Mouse (Mus musculus): ENCODE results near the gene Afap1. TPM values are rescaled to one million over a fixed set of nuclear protein-coding genes. Genes with fewer than 3 reads are reported as not detected.
A peak's percentile ranks its signal among the peaks of the same experiment; 100 is the strongest.

Afap1 gene
- polyA plus RNA-seq, 2 experiments: 19.5 to 20.4 TPM

- no peak for TF ChIP-seq POLR2A (IDR thresholded peaks at IDR 0.05; ENCODE audit: borderline replicate concordance, extremely low read depth, insufficient read depth, insufficient read length)
- Histone ChIP-seq H3K9ac (ENCODE audit: low read depth, low read length, severe bottlenecking) (no peak overlapping the region), H3K9me3 (ENCODE audit: control insufficient read depth, low read length) (no peaks in the 10 kb centered on the region), H3K27ac (replicated peaks; ENCODE audit: low read depth, low read length) (no peak overlapping the region), H3K36me3 (ENCODE audit: control insufficient read depth, insufficient read depth, low read length) (peaks cover 26% of the 10 kb centered on the region), H3K4me1 (ENCODE audit: control insufficient read depth, insufficient read depth, low read length) (no peaks in the 10 kb centered on the region), H3K27me3 (ENCODE audit: control insufficient read depth, insufficient read depth, low read length) (no peaks in the 10 kb centered on the region), H3K4me2 (replicated peaks; ENCODE audit: low read depth, low read length, severe bottlenecking) (no peak overlapping the region), H3K4me3 (replicated peaks; ENCODE audit: low read length) (no peak overlapping the region)
- DNase-seq (ENCODE audit: low spot score): no peak
- ATAC-seq (ENCODE audit: low FRiP score, low read depth): no peak
- 87% methylated on average over 9 of the region's 9 CpGs for WGBS
Measured at GRCm38 (mm10) chr5:36024003-36024685, 131.0 kb downstream of the Afap1 start.

DNA sequence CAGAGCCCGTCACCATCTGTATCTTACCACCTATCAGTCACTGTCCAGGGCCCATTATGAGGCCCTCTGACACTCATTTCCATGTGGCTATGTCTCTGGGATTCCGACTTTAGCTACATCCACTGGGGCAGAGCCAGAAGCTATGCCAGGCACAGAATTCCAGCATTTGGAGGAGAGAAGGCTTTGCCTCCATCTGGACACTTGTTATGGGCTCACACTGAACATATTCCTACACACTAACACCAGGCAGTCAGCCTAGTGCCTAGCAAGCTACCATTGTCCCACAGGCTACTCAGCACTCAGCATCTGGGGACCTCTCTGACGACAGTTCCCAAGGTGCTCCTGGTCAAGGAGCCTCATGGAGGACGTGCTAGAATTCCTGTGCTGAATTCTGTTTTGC, 132.0 kb downstream of the Afap1 start:
- WGBS: 81% methylated on average over 4 of the region's 4 CpGs
- no peaks in the 10 kb centered on the region for H3K9me3 ChIP-seq (ENCODE audit: control insufficient read depth, low read length)

DNA sequence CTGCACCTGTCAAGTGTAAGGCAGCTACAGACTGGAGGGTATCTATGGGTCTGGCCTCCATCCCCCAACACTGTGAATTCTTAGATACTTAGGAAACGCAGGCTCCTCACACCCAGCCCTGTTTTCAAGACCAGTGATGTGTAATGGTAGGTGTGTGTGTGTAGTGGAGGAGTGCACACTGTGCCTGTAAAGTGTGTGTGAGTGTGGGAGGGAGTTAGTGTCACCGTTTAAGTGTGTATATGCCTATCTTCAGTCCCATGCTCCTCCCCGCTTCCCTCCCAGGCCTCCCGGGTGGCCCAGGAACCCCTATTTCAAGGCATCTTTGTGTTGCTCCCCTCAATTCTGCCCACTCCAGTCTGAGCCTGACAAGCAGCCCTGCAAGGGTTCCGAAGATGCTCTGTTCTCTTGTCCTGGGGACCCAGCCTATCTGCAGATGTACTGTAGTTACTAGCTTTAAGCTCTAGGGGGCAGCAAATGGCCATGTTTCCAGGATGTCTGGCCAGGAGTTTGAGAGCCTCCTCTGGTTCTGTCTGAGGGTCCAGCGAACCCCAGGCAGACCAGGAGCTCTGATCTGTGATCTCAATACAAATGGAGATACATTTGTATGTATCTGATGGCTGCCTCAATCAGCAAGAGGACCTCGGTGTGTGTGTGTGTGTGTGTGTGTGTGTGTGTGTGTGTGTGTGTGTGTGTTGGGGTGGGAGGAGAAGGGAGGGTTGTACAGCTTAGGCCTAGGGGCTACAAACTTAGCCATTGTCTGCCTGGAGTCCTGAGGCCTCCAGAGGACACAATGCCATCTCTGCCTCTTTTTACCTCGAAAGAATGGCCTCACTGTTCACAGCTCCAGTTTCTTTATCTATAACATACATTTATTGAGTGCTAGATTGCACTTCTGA, 140.7 kb downstream of the Afap1 start:
- no peak overlapping the region for H3K9ac ChIP-seq (ENCODE audit: low read depth, low read length, severe bottlenecking)
- no peaks in the 10 kb centered on the region for H3K4me1 ChIP-seq (ENCODE audit: control insufficient read depth, insufficient read depth, low read length)
- H3K27me3 ChIP-seq (ENCODE audit: control insufficient read depth, insufficient read depth, low read length): no peaks in the 10 kb centered on the region
- no peak overlapping the region for H3K4me2 ChIP-seq (replicated peaks; ENCODE audit: low read depth, low read length, severe bottlenecking)
- peak; percentile 76 for DNase-seq (ENCODE audit: low spot score)
- peaks cover 7% of the 10 kb centered on the region; the same call in 1 of the 2 replicates for H3K36me3 ChIP-seq (ENCODE audit: control insufficient read depth, insufficient read depth, low read length)
- WGBS: 46% methylated on average over 8 of the region's 8 CpGs
- no peaks in the 10 kb centered on the region for H3K9me3 ChIP-seq (ENCODE audit: control insufficient read depth, low read length)
- no peak for TF ChIP-seq POLR2A (IDR thresholded peaks at IDR 0.05; ENCODE audit: borderline replicate concordance, extremely low read depth, insufficient read depth, insufficient read length)
- H3K27ac ChIP-seq (replicated peaks; ENCODE audit: low read depth, low read length): no peak overlapping the region
- H3K4me3 ChIP-seq (replicated peaks; ENCODE audit: low read length): no peak overlapping the region
- peak; percentile 49; the same call in 1 of the 2 replicates for ATAC-seq (ENCODE audit: low FRiP score, low read depth)

More for the DNA sequence above, 132.0 kb downstream of the Afap1 start:
- no peak for TF ChIP-seq POLR2A (IDR thresholded peaks at IDR 0.05; ENCODE audit: borderline replicate concordance, extremely low read depth, insufficient read depth, insufficient read length)
- Histone ChIP-seq H3K27ac (replicated peaks; ENCODE audit: low read depth, low read length) (no peak overlapping the region), H3K9ac (ENCODE audit: low read depth, low read length, severe bottlenecking) (no peak overlapping the region), H3K4me3 (replicated peaks; ENCODE audit: low read length) (no peak overlapping the region), H3K4me2 (replicated peaks; ENCODE audit: low read depth, low read length, severe bottlenecking) (no peak overlapping the region), H3K36me3 (ENCODE audit: control insufficient read depth, insufficient read depth, low read length) (peaks cover 21% of the 10 kb centered on the region), H3K27me3 (ENCODE audit: control insufficient read depth, insufficient read depth, low read length) (no peaks in the 10 kb centered on the region), H3K4me1 (ENCODE audit: control insufficient read depth, insufficient read depth, low read length) (no peaks in the 10 kb centered on the region)
- DNase-seq (ENCODE audit: low spot score) (no peak), ATAC-seq (ENCODE audit: low FRiP score, low read depth) (no peak)

DNA sequence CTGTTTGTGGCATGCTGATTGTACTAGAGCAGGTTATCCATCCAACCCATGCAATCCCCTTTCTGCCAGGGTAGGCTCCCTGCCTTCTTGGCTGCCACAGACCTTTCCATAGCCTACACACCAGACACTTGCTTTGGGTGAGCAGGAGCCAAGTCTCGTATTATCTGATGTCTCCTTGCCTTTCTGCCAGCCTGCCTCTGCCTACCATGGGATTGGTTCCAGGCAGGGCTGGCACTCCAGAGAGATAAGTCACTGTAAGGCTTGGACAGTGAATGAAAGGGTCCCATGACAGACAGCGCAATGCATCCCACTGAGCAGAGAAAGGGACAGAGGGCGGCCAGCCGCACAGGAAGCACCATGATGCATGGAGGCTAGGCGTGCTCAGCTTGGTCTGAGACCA, 146.5 kb downstream of the Afap1 start:
- Histone ChIP-seq H3K27ac (replicated peaks; ENCODE audit: low read depth, low read length) (no peak overlapping the region), H3K4me3 (replicated peaks; ENCODE audit: low read length) (no peak overlapping the region), H3K36me3 (ENCODE audit: control insufficient read depth, insufficient read depth, low read length) (peaks cover 15% of the 10 kb centered on the region; the same call in 1 of the 2 replicates), H3K9ac (ENCODE audit: low read depth, low read length, severe bottlenecking) (no peak overlapping the region), H3K9me3 (ENCODE audit: control insufficient read depth, low read length) (no peaks in the 10 kb centered on the region), H3K4me1 (ENCODE audit: control insufficient read depth, insufficient read depth, low read length) (peaks cover 14% of the 10 kb centered on the region), H3K27me3 (ENCODE audit: control insufficient read depth, insufficient read depth, low read length) (no peaks in the 10 kb centered on the region), H3K4me2 (replicated peaks; ENCODE audit: low read depth, low read length, severe bottlenecking) (no peak overlapping the region)
- 90% methylated on average over 5 of the region's 5 CpGs for WGBS
- no peak for DNase-seq (ENCODE audit: low spot score)
- ATAC-seq (ENCODE audit: low FRiP score, low read depth): no peak
- TF ChIP-seq POLR2A (IDR thresholded peaks at IDR 0.05; ENCODE audit: borderline replicate concordance, extremely low read depth, insufficient read depth, insufficient read length): no peak
